Mouse (Mus musculus) liver, embryonic 14.5 days (tissue): Measurements from ENCODE around the gene Nt5c3b. TPM values are rescaled to one million over a fixed set of nuclear protein-coding genes. Genes with fewer than 3 reads are reported as not detected.

Experiments
- ATAC-seq: fragments of 200-750 bp; cut with Nextera tagmentation; 2 replicates; pipeline ENCODE4 v1.8.0; 2017; ENCODE audit warnings: moderate number of reproducible peaks, mild to moderate bottlenecking, moderate library complexity; ENCODE audit not compliant: insufficient read depth
- DNase-seq, 3 experiments: peaks; one replicate each; pipeline ENCODE4 v3.0.0-alpha.2; 2012 to 2013; ENCODE audit warnings: low read depth in 3 of 3, low spot score in 3 of 3
- H3K27ac ChIP-seq: fragments of 300-500 bp; sonication (generic); 2 replicates; pipeline ENCODE4 v1.5.1; 2014; ENCODE audit warnings: moderate library complexity, mild to moderate bottlenecking, control low read depth, inconsistent platforms
- H3K27me3 ChIP-seq: fragments of 300-500 bp; sonication (generic); 2 replicates; pipeline ENCODE4 v1.6.1; 2014; ENCODE audit warnings: mild to moderate bottlenecking, low read length, moderate library complexity; ENCODE audit not compliant: control insufficient read depth, insufficient read depth
- H3K36me3 ChIP-seq: fragments of 300-500 bp; sonication (generic); replicated peaks from 2 replicates; pipeline ENCODE4 v1.6.1; 2014; ENCODE audit warnings: low read depth; ENCODE audit not compliant: control insufficient read depth, insufficient read depth
- H3K4me1 ChIP-seq, 2 experiments: fragments of 200-500 bp in 1 of 2; fragments of 300-500 bp in 1 of 2; sonication (generic) in 1 of 2; replicated peaks; 2 replicates each; pipeline ENCODE4 v1.6.1; 2012 to 2014; ENCODE audit warnings: antibody characterized with exemption in 1 of 2, inconsistent platforms in 1 of 2, low read length in 1 of 2; ENCODE audit not compliant: control insufficient read depth in 2 of 2, insufficient read depth in 2 of 2
- H3K4me2 ChIP-seq: fragments of 300-500 bp; sonication (generic); 2 replicates; pipeline ENCODE4 v1.6.1; 2014; ENCODE audit warnings: low read depth, mild to moderate bottlenecking, control low read depth, moderate library complexity
- H3K4me3 ChIP-seq, 2 experiments: fragments of 200-500 bp in 1 of 2; fragments of 300-500 bp in 1 of 2; sonication (generic) in 1 of 2; 2 replicates each; pipeline ENCODE4 v1.5.1; 2012 to 2014; ENCODE audit warnings: low read depth in 2 of 2, low read length in 2 of 2, mild to moderate bottlenecking in 2 of 2, control low read depth in 1 of 2, inconsistent platforms in 1 of 2, moderate library complexity in 1 of 2; ENCODE audit not compliant: insufficient read depth in 1 of 2
- H3K9ac ChIP-seq: fragments of 300-500 bp; sonication (generic); replicated peaks from 2 replicates; pipeline ENCODE4 v1.6.1; 2014; ENCODE audit warnings: mild to moderate bottlenecking, control low read depth, moderate library complexity
- H3K9me3 ChIP-seq: fragments of 300-500 bp; sonication (generic); 2 replicates; pipeline ENCODE4 v1.6.1; 2016; ENCODE audit warnings: low read length, mixed read lengths; ENCODE audit not compliant: control insufficient read depth
- CTCF ChIP-seq: IDR thresholded peaks from 2 replicates; pipeline ENCODE4 v1.5.1; 2016; ENCODE audit warnings: antibody characterized with exemption, low read depth, control low read depth
- EP300 ChIP-seq: IDR thresholded peaks from 2 replicates; pipeline ENCODE4 v1.6.1; 2016; ENCODE audit warnings: antibody characterized with exemption, low read depth
- WGBS: fragments of 180-500 bp; shearing (Covaris S2); extraction: QIAGEN DNeasy Blood & Tissue Kit; methylation state at CpG from one replicate; pipeline ENCODE4 v1.1.7; 2014; ENCODE audit not compliant: insufficient replicate concordance; 5-methylcytosine and 5-hydroxymethylcytosine counted together
- polyA plus RNA-seq, 2 experiments: library from polyadenylated mRNA; depleted of rRNA in 1 of 2; stranded (reverse) in 1 of 2; unstranded in 1 of 2; fragments of >200 nt; fragmentation: Nextera tagmentation in 1 of 2; extraction: Ambion mirVana in 1 of 2; gene quantifications; 2 replicates each; pipeline versions ENCODE4 v1.2.1 to v1.2.3; 2012 to 2014

The Nt5c3b gene
- polyA plus RNA-seq, 2 experiments: 13.0 to 15.5 TPM

GRCm38 (mm10) chr11:100440691-100441522 lies 701 bp downstream of the Nt5c3b start:
- ATAC-seq (peak; percentile 92), DNase-seq (peak; percentile 42 to 53 (median 45))
- Histone ChIP-seq H3K9ac (peak overlapping the region; percentile 74), H3K27ac (no peak overlapping the region), H3K4me3 (peak overlapping the region; percentile 71 to 75), H3K4me2 (peak overlapping the region; percentile 90), H3K27me3 (no peaks in the 10 kb centered on the region), H3K36me3 (no peaks in the 10 kb centered on the region), H3K4me1 (peaks cover 0 to 7% of the 10 kb centered on the region in 2 experiments; a peak in 3 of 4 replicates), H3K9me3 (no peaks in the 10 kb centered on the region)
- WGBS: 2% methylated on average over 52 of the region's 52 CpGs
- TF ChIP-seq EP300 (no peak), CTCF (no peak)

DNA sequence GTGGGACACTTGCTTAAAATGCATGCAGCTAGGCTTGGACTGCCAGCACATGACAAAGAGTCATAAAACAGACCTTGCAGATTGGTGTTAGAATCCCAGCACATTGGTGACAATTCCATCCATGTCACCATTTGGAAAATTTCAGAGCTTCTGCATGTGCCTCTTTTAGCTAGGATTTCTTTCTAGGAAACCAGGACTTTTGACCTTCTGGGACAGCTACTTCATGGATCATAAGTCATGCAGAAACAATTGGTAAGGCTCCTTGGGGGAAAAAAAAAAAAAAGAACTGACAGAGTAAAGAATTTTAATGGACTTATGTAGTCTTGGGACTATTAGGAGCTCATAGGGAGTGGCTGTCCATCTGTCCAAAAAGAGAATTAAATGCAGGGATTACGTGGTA lies 3.7 kb downstream of the Nt5c3b start:
- no peak overlapping the region for H3K27ac ChIP-seq
- peaks cover 0 to 7% of the 10 kb centered on the region in 2 experiments; a peak in 3 of 4 replicates for H3K4me1 ChIP-seq
- H3K27me3 ChIP-seq: no peaks in the 10 kb centered on the region
- DNase-seq (no peak), ATAC-seq (no peak)
- H3K9me3 ChIP-seq: no peaks in the 10 kb centered on the region
- no peak overlapping the region for H3K4me2 ChIP-seq
- no peak overlapping the region for H3K9ac ChIP-seq
- H3K36me3 ChIP-seq: no peaks in the 10 kb centered on the region
- 67% methylated on average over 1 of the region's 1 CpGs for WGBS
- H3K4me3 ChIP-seq: no peak overlapping the region
- TF ChIP-seq EP300 (no peak), CTCF (no peak)

DNA sequence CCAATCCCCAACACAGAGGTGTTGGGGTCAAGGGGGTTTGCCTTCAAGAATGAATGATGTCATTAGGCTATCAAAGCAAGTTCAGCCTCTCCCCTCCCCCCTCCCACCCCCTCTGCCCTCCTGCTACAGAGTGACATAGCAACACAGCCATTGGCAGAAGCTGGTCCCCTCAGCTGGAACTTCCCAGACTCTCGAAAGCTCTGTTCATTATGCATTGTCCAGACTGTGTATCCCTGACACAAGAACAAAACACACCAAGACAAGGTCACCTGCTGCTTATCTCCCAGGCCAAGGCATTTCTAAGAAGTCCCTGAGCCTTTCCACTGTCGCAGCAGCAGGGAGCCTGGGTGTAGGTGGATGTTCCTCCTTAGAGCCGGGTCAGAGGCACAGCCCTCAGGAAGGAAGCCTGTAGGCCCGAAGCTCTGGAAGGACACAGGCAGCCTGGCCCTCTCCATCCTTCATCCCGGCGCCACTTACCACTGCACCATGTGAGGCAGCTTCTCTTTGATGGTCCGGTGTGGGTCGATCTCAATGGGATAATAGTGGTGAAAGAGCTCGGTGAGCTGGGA lies 5.8 kb downstream of the Nt5c3b start:
- WGBS: 76% methylated on average over 9 of the region's 9 CpGs
- H3K9me3 ChIP-seq: no peaks in the 10 kb centered on the region
- no peak overlapping the region for H3K9ac ChIP-seq
- no peak overlapping the region for H3K4me2 ChIP-seq
- no peak for DNase-seq
- peaks cover 0 to 7% of the 10 kb centered on the region in 2 experiments; a peak in 3 of 4 replicates for H3K4me1 ChIP-seq
- H3K27ac ChIP-seq: no peak overlapping the region
- ATAC-seq: no peak
- H3K4me3 ChIP-seq: no peak overlapping the region
- TF ChIP-seq EP300: no peak
- no peak for TF ChIP-seq CTCF
- H3K27me3 ChIP-seq: no peaks in the 10 kb centered on the region
- no peaks in the 10 kb centered on the region for H3K36me3 ChIP-seq

DNA sequence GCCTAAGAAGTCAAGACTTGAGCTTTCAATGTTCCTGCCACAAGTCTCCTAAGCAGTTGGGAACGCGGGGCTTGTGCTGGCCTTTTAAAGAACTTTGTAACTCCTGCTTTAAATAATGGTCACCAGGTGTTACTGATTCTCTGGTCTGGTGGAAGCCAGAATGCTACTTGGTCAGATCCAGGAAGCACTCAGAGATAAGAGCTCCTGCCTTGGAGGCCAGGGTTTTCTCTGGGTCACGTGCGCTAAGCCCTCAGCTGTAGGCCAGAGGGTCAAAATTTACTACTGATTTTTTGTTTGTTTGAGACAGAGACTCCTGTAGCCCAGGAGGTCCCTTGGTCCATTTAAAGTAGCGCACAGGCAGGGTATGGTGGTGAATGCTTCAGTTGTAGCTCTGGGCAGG lies 9.6 kb downstream of the Nt5c3b start:
- H3K4me2 ChIP-seq: no peak overlapping the region
- no peaks in the 10 kb centered on the region for H3K36me3 ChIP-seq
- 68% methylated on average over 5 of the region's 5 CpGs for WGBS
- DNase-seq (no peak), ATAC-seq (no peak)
- TF ChIP-seq EP300: no peak
- TF ChIP-seq CTCF: no peak
- no peak overlapping the region for H3K27ac ChIP-seq
- no peak overlapping the region for H3K9ac ChIP-seq
- H3K4me1 ChIP-seq: no peaks in the 10 kb centered on the region
- H3K27me3 ChIP-seq: no peaks in the 10 kb centered on the region
- no peak overlapping the region for H3K4me3 ChIP-seq
- H3K9me3 ChIP-seq: no peaks in the 10 kb centered on the region

DNA sequence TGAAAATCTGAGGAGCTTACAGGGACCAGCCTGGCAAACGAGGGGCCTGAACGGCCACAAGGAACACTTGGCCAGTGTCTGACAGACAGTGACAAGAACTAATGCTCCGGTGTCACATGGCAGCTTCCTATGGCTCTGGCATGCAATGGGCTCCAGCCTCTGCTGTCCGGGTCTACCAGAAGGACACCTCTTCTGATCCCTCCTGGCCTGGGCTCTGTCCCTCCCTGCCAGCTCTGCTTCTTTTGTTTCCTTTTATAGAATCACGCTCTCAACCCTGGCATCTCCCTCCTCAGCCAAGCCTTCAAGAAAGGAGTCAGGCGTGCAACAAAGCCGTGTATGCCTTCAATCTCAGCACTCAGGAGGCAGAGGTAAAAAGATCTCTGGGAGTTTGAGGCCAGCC lies 11.6 kb downstream of the Nt5c3b start:
- peaks cover 0 to 6% of the 10 kb centered on the region in 2 experiments; a peak in 1 of 4 replicates for H3K4me1 ChIP-seq
- no peaks in the 10 kb centered on the region for H3K27me3 ChIP-seq
- H3K4me3 ChIP-seq: no peak overlapping the region
- WGBS: 73% methylated on average over 7 of the region's 7 CpGs
- no peak overlapping the region for H3K27ac ChIP-seq
- TF ChIP-seq CTCF: no peak
- TF ChIP-seq EP300: no peak
- no peak overlapping the region for H3K9ac ChIP-seq
- ATAC-seq (no peak), DNase-seq (no peak)
- no peaks in the 10 kb centered on the region for H3K9me3 ChIP-seq
- no peak overlapping the region for H3K4me2 ChIP-seq
- H3K36me3 ChIP-seq: no peaks in the 10 kb centered on the region
